ENCODE assay signal across 8 mouse cellular contexts in the genomic region with DNA sequence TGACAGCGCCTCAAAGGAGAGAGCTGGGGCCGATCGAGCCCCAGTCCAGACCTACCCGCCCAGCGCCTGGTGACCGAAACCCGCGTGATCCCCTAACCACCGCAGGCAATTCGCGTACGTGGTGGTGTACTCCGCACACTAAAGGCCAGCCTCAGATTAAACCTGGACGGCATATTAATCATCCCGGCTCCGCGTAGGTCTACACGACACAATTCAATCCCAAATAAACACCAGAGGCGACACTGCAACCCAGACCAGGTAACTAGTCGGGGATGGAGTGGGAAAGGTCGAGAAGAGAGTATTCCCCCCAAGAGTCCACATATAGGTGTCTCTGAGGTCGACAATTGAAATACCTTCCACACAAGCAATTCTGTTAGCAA.
DNase-seq lines count a peak whose midpoint lies in the region; ATAC-seq and TF ChIP-seq lines count a peak whose summit lies in the region.

No protein-coding gene starts in this region.

- no peak for TF ChIP-seq CTCF in lung, embryonic 14.5 days (IDR thresholded peaks at IDR 0.05; ENCODE audit: low read depth)
- no peak for TF ChIP-seq CTCF in embryonic fibroblast, embryonic 13.5 days (IDR thresholded peaks at IDR 0.05; ENCODE audit: borderline replicate concordance, insufficient read depth, low read length)

- no peak for TF ChIP-seq POLR2A in embryonic fibroblast, embryonic 13.5 days (IDR thresholded peaks at IDR 0.05; ENCODE audit: low read depth, low read length)

- peak overlapping the region; percentile 63 for H3K4me3 ChIP-seq in lung, embryonic 14.5 days (ENCODE audit: low read depth, low read length)
- H3K4me3 ChIP-seq in embryonic fibroblast, embryonic 13.5 days (ENCODE audit: insufficient read depth, low read length), result peak overlapping the region; percentile 91
- peak overlapping the region; percentile 66 for H3K4me3 ChIP-seq in intestine, embryonic 16.5 days (ENCODE audit: low read length)
- peak overlapping the region; percentile 62 for H3K4me3 ChIP-seq in neural tube, embryonic 13.5 days

- H3K27me3 ChIP-seq in lung, embryonic 14.5 days (ENCODE audit: insufficient read depth, low read length), result peaks cover 50% of the 10 kb centered on the region
- peaks cover 34% of the 10 kb centered on the region for H3K27me3 ChIP-seq in intestine, embryonic 16.5 days (replicated peaks; ENCODE audit: control insufficient read depth, insufficient read depth, low read length)
- peaks cover 96% of the 10 kb centered on the region for H3K27me3 ChIP-seq in neural tube, embryonic 13.5 days

- H3K4me2 ChIP-seq in lung, embryonic 14.5 days, result peak overlapping the region; percentile 83
- H3K4me2 ChIP-seq in intestine, embryonic 16.5 days (ENCODE audit: low read depth, low read length), result peak overlapping the region; percentile 71
- H3K4me2 ChIP-seq in neural tube, embryonic 13.5 days, result peak overlapping the region; percentile 66

- H3K9ac ChIP-seq in lung, embryonic 14.5 days, result peak overlapping the region; percentile 76
- peak overlapping the region; percentile 84 for H3K9ac ChIP-seq in intestine, embryonic 16.5 days (ENCODE audit: low read depth, low read length)
- peak overlapping the region; percentile 86 for H3K9ac ChIP-seq in neural tube, embryonic 13.5 days

- peak overlapping the region; percentile 63; the same call in 1 of the 2 replicates for H3K27ac ChIP-seq in lung, embryonic 14.5 days (ENCODE audit: low read depth)
- H3K27ac ChIP-seq in embryonic fibroblast, embryonic 13.5 days (ENCODE audit: insufficient read depth, low read length), result no peak overlapping the region
- H3K27ac ChIP-seq in intestine, embryonic 16.5 days (ENCODE audit: low read length), result peak overlapping the region; percentile 61
- H3K27ac ChIP-seq in neural tube, embryonic 13.5 days (replicated peaks), result peak overlapping the region; percentile 95

- DNase-seq in lung, embryonic 14.5 days, result no peak
- no peak for DNase-seq in lung, postnatal 25 days (ENCODE audit: low spot score)
- no peak for DNase-seq in right cerebral cortex, postnatal 4 days
- no peak for DNase-seq in frontal cortex, postnatal 10 days (ENCODE audit: low spot score in 2 of 2)

- no peaks in the 10 kb centered on the region for H3K4me1 ChIP-seq in lung, embryonic 14.5 days (ENCODE audit: insufficient read depth)
- no peaks in the 10 kb centered on the region for H3K4me1 ChIP-seq in embryonic fibroblast, embryonic 13.5 days (ENCODE audit: control insufficient read depth, insufficient read depth, low read length)
- peaks cover 7% of the 10 kb centered on the region; the same call in 1 of the 2 replicates for H3K4me1 ChIP-seq in intestine, embryonic 16.5 days (ENCODE audit: control insufficient read depth, insufficient read depth, low read length)
- peaks cover 54% of the 10 kb centered on the region for H3K4me1 ChIP-seq in neural tube, embryonic 13.5 days (replicated peaks)

- no peaks in the 10 kb centered on the region for H3K36me3 ChIP-seq in lung, embryonic 14.5 days (ENCODE audit: insufficient read depth)
- no peaks in the 10 kb centered on the region for H3K36me3 ChIP-seq in intestine, embryonic 16.5 days (ENCODE audit: control insufficient read depth, insufficient read depth, low read length)
- H3K36me3 ChIP-seq in neural tube, embryonic 13.5 days, result no peaks in the 10 kb centered on the region

- no peaks in the 10 kb centered on the region for H3K9me3 ChIP-seq in lung, embryonic 14.5 days (ENCODE audit: low read depth, low read length)
- no peaks in the 10 kb centered on the region for H3K9me3 ChIP-seq in intestine, embryonic 16.5 days (ENCODE audit: control insufficient read depth, low read length)
- no peaks in the 10 kb centered on the region for H3K9me3 ChIP-seq in neural tube, embryonic 13.5 days

- 2% methylated on average over 22 of the region's 22 CpGs for WGBS in lung, embryonic 14.5 days
- 2% methylated on average over 22 of the region's 22 CpGs for WGBS in intestine, embryonic 16.5 days
- WGBS in neural tube, embryonic 13.5 days, result 5% methylated on average over 22 of the region's 22 CpGs

- no peak for ATAC-seq in lung, embryonic 14.5 days (ENCODE audit: insufficient read depth)
- no peak; the same call in 1 of the 2 replicates for ATAC-seq in intestine, embryonic 16.5 days
- 0 out of 2 replicates have a peak, but pooled peaks have one; percentile 3 for ATAC-seq in neural tube, embryonic 13.5 days (ENCODE audit: low read depth)
- ATAC-seq in inflammation-experienced regulatory T-cells, adult 6 months, result no peak
